Mouse (Mus musculus) liver, postnatal 0 days (tissue): ENCODE results near the gene Tatdn3. TPM values are rescaled to one million over a fixed set of nuclear protein-coding genes. Genes with fewer than 3 reads are reported as not detected.

Experiments used
- ATAC-seq: fragments of 200-750 bp; cut with Nextera tagmentation; 2 replicates; pipeline ENCODE4 v1.8.0; 2017; ENCODE audit warnings: mild to moderate bottlenecking, moderate library complexity
- DNase-seq: peaks from one replicate; pipeline ENCODE4 v3.0.0-alpha.2; 2016
- H3K27ac ChIP-seq: fragments of 300-500 bp; sonication (generic); 2 replicates; pipeline ENCODE4 v1.5.1; 2014; ENCODE audit warnings: antibody characterized with exemption, moderate library complexity, mild to moderate bottlenecking, low read depth
- H3K27me3 ChIP-seq: fragments of 300-500 bp; sonication (generic); 2 replicates; pipeline ENCODE4 v1.6.1; 2014; ENCODE audit warnings: low read length, control low read depth, mixed read lengths; ENCODE audit not compliant: insufficient read depth
- H3K36me3 ChIP-seq: fragments of 300-500 bp; sonication (generic); replicated peaks from 2 replicates; pipeline ENCODE4 v1.6.1; 2014; ENCODE audit warnings: mild to moderate bottlenecking, control low read depth, low read length, moderate library complexity, mixed read lengths; ENCODE audit not compliant: insufficient read depth
- H3K4me1 ChIP-seq: fragments of 300-500 bp; sonication (generic); 2 replicates; pipeline ENCODE4 v1.6.1; 2014; ENCODE audit warnings: antibody characterized with exemption, mild to moderate bottlenecking, control low read depth; ENCODE audit not compliant: insufficient read depth
- H3K4me2 ChIP-seq: fragments of 300-500 bp; sonication (generic); 2 replicates; pipeline ENCODE4 v1.6.1; 2014; ENCODE audit warnings: low read depth, mild to moderate bottlenecking, low read length, moderate library complexity, mixed read lengths
- H3K4me3 ChIP-seq: fragments of 300-500 bp; sonication (generic); 2 replicates; pipeline ENCODE4 v1.5.1; 2014; ENCODE audit warnings: low read depth, low read length
- H3K9ac ChIP-seq: fragments of 300-500 bp; sonication (generic); replicated peaks from 2 replicates; pipeline ENCODE4 v1.6.1; 2014; ENCODE audit warnings: mild to moderate bottlenecking, moderate library complexity
- H3K9me3 ChIP-seq: fragments of 300-500 bp; sonication (generic); 2 replicates; pipeline ENCODE4 v1.6.1; 2016; ENCODE audit warnings: mild to moderate bottlenecking, control low read depth, low read length, mixed read lengths
- CTCF ChIP-seq: sonication (generic); IDR thresholded peaks from 2 replicates; pipeline ENCODE4 v1.5.1; 2016; ENCODE audit warnings: antibody characterized with exemption, low read depth
- EP300 ChIP-seq: IDR thresholded peaks from 2 replicates; pipeline ENCODE4 v1.6.1; 2016; ENCODE audit warnings: antibody characterized with exemption, low read depth, mild to moderate bottlenecking
- WGBS: fragments of 180-500 bp; shearing (Covaris S2); extraction: QIAGEN DNeasy Blood & Tissue Kit; methylation state at CpG from one replicate; pipeline ENCODE4 v1.1.7; 2014; ENCODE audit not compliant: insufficient replicate concordance; 5-methylcytosine and 5-hydroxymethylcytosine counted together
- polyA plus RNA-seq: library from polyadenylated mRNA; unstranded; fragments of >200 nt; fragmentation: Nextera tagmentation; extraction: Ambion mirVana; gene quantifications from 2 replicates; pipeline ENCODE4 v1.2.1, GENCODE M21; 2015

The Tatdn3 gene
- polyA plus RNA-seq, 1 experiment from 2014 or later: 6.5 TPM

GRCm38 (mm10) chr1:191014271-191014670 lies 48.5 kb downstream of the Tatdn3 start:
- H3K4me2 ChIP-seq: no peak overlapping the region
- 87% methylated on average over 3 of the region's 3 CpGs for WGBS
- no peaks in the 10 kb centered on the region for H3K4me1 ChIP-seq
- no peaks in the 10 kb centered on the region for H3K27me3 ChIP-seq
- peaks cover 13% of the 10 kb centered on the region for H3K36me3 ChIP-seq
- DNase-seq (no peak), ATAC-seq (no peak)
- no peak overlapping the region for H3K9ac ChIP-seq
- TF ChIP-seq CTCF: no peak
- no peak for TF ChIP-seq EP300
- no peaks in the 10 kb centered on the region for H3K9me3 ChIP-seq
- H3K27ac ChIP-seq: no peak overlapping the region
- no peak overlapping the region for H3K4me3 ChIP-seq

- Histone ChIP-seq H3K4me1 (no peaks in the 10 kb centered on the region), H3K36me3 (peaks cover 43% of the 10 kb centered on the region), H3K27ac (no peak overlapping the region), H3K9me3 (no peaks in the 10 kb centered on the region), H3K4me2 (no peak overlapping the region), H3K27me3 (no peaks in the 10 kb centered on the region), H3K4me3 (no peak overlapping the region), H3K9ac (no peak overlapping the region)
- TF ChIP-seq EP300 (no peak), CTCF (peak; percentile 44)
- DNase-seq (no peak), ATAC-seq (no peak)
- WGBS: 93% methylated on average over 5 of the region's 5 CpGs
Measured at GRCm38 (mm10) chr1:191008707-191009106, 54.0 kb downstream of the Tatdn3 start.

- 64% methylated on average over 6 of the region's 6 CpGs for WGBS
- ATAC-seq: no peak
- H3K4me2 ChIP-seq: no peak overlapping the region
- no peak overlapping the region for H3K27ac ChIP-seq
- peaks cover 12% of the 10 kb centered on the region for H3K36me3 ChIP-seq
- H3K9ac ChIP-seq: no peak overlapping the region
- H3K4me3 ChIP-seq: no peak overlapping the region
- peak; percentile 27 for DNase-seq
- TF ChIP-seq EP300: no peak
- TF ChIP-seq CTCF: peak; percentile 56
- H3K9me3 ChIP-seq: peaks cover 5% of the 10 kb centered on the region; the same call in 1 of the 2 replicates
- no peaks in the 10 kb centered on the region for H3K4me1 ChIP-seq
- no peaks in the 10 kb centered on the region for H3K27me3 ChIP-seq
Measured at GRCm38 (mm10) chr1:191002201-191002600, 60.5 kb downstream of the Tatdn3 start.

GRCm38 (mm10) chr1:191000686-191001085 lies 62.0 kb downstream of the Tatdn3 start:
- Histone ChIP-seq H3K4me3 (no peak overlapping the region), H3K9me3 (peaks cover 5% of the 10 kb centered on the region; the same call in 1 of the 2 replicates), H3K9ac (no peak overlapping the region), H3K27ac (no peak overlapping the region), H3K36me3 (peaks cover 5% of the 10 kb centered on the region), H3K27me3 (no peaks in the 10 kb centered on the region), H3K4me1 (no peaks in the 10 kb centered on the region), H3K4me2 (no peak overlapping the region)
- DNase-seq (no peak), ATAC-seq (no peak)
- no peak for TF ChIP-seq EP300
- no peak for TF ChIP-seq CTCF
- WGBS: 71% methylated on average over 3 of the region's 3 CpGs

DNA sequence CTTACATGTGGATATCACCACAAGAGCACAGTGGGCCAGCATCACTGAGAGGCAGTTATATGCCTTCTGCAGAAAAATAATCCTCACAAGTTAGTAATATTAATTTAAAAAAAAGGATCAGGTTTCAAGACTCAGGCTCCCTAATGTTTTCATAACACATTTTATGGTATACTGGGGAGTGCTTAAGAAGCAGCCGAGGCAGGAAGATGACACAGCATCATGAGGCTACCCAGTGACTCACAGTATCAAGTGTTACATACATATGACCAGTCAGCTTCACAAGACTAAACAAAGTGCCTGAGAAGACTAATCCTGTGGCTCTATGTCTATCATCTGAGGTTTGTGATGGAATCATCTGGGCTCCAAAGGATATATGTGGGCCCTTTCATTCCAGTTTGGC lies 64.7 kb downstream of the Tatdn3 start:
- Histone ChIP-seq H3K4me3 (no peak overlapping the region), H3K36me3 (no peaks in the 10 kb centered on the region), H3K9ac (no peak overlapping the region), H3K4me1 (no peaks in the 10 kb centered on the region), H3K27me3 (no peaks in the 10 kb centered on the region), H3K4me2 (no peak overlapping the region), H3K9me3 (peaks cover 5% of the 10 kb centered on the region; the same call in 1 of the 2 replicates), H3K27ac (no peak overlapping the region)
- ATAC-seq: no peak
- TF ChIP-seq CTCF (no peak), EP300 (no peak)
- no peak for DNase-seq
- WGBS: 66% methylated on average over 1 of the region's 1 CpGs

DNA sequence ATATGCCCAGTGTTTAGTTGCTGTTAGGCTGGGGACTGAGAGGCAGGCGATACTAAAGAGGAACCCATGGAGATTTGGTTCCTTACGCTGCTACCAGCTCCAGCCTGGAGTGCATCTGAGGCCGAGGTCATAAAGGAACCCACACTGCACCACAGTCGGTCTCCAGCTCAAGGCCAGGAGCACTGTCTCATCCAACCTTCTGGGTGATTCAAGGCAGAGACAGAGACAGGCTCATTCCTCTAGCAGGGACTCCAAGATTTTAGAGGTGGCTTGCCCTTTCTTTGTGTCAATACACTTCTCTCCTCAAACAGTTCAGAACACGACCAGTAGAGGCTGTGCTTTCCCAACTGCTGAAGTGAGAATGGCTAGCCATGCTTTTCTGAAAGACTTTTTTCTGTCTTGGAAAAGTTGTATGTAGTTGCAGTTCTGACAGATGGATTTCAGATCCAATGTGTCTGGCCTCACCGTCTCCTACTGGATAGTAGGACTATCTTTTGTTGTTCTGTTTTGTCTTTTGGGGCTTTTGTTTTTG lies 66.3 kb downstream of the Tatdn3 start:
- DNase-seq (no peak), ATAC-seq (no peak)
- Histone ChIP-seq H3K9me3 (peaks cover 5% of the 10 kb centered on the region; the same call in 1 of the 2 replicates), H3K4me1 (no peaks in the 10 kb centered on the region), H3K4me3 (no peak overlapping the region), H3K27me3 (no peaks in the 10 kb centered on the region), H3K4me2 (no peak overlapping the region), H3K9ac (no peak overlapping the region), H3K27ac (no peak overlapping the region), H3K36me3 (no peaks in the 10 kb centered on the region)
- TF ChIP-seq EP300: no peak
- peak; percentile 47 for TF ChIP-seq CTCF
- 58% methylated on average over 6 of the region's 6 CpGs for WGBS

Other genes starting within 250 kb of the Tatdn3 start
- 2.9 and 3.9 TPM in 2 replicates for gene Rps6kc1, start 151.2 kb downstream of the Tatdn3 start, polyA plus RNA-seq
- 13.3 and 15.8 TPM in 2 replicates for gene Angel2, start 137.8 kb downstream of the Tatdn3 start, polyA plus RNA-seq
- gene Vash2, start 83.6 kb downstream of the Tatdn3 start, polyA plus RNA-seq: 0.27 and 0.31 TPM in 2 replicates
- gene Flvcr1, start 36.8 kb downstream of the Tatdn3 start, polyA plus RNA-seq: 2.6 and 3.0 TPM in 2 replicates
- 0.49 TPM in 1 of 2 replicates, not detected in the other for gene Spata45, start 26.3 kb downstream of the Tatdn3 start, polyA plus RNA-seq
- gene Nsl1, start 80 bp upstream of the Tatdn3 start, polyA plus RNA-seq: 5.2 and 5.7 TPM in 2 replicates
- 1.6 and 2.2 TPM in 2 replicates for gene Batf3, start 34.9 kb upstream of the Tatdn3 start, polyA plus RNA-seq
- not detected in 2 replicates for gene Fam71a, start 101.9 kb upstream of the Tatdn3 start, polyA plus RNA-seq
- gene Atf3, start 155.1 kb upstream of the Tatdn3 start, polyA plus RNA-seq: 1.00 and 1.3 TPM in 2 replicates